Mouse (Mus musculus): ENCODE data around the gene Vtcn1.

The Vtcn1 gene

GRCm38 (mm10) chr3:100920611-100921140 is 95.4 kb downstream of the Vtcn1 start:
- DNase-seq (ENCODE audit: low spot score in 2 of 2): no peak

DNA sequence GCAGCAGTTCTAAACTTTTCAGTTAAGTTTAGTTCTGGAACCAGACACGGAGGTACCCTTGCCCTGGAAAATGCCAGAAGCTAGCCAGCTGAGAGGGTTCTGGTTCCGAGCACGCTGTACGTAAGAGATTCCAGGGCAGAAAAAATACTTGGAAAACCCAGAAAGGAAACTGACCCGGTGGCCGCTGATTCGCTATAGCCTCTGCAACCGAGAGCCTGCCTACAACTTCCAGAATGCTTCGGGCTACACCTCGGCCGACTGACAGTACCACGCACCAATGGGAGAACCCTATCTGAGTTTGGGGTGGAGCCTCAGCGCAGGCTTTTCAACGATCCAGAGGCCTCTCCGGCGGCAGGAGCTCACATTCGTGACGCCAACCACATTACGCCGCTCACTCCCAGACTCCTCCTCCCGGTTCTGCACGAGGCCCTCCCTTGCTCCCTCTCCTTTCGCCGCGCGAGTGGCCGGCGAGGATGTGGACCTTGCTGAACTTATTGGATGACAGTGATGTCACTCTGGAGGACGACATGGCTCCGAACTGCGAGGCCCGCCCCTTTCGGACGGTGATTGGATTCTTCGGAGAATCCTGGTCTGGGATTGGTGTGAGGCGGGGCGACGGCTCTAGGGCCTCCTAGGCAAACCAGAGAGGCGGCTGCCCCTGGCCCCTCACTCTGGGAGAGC is 96.7 kb downstream of the Vtcn1 start, which contains the start of gene Trim45:
Gene Trim45 (plus strand): TSS at position 378 of the 681 bp plus-strand sequence.
- peak; percentile 100 for DNase-seq (ENCODE audit: low spot score in 2 of 2)

DNA sequence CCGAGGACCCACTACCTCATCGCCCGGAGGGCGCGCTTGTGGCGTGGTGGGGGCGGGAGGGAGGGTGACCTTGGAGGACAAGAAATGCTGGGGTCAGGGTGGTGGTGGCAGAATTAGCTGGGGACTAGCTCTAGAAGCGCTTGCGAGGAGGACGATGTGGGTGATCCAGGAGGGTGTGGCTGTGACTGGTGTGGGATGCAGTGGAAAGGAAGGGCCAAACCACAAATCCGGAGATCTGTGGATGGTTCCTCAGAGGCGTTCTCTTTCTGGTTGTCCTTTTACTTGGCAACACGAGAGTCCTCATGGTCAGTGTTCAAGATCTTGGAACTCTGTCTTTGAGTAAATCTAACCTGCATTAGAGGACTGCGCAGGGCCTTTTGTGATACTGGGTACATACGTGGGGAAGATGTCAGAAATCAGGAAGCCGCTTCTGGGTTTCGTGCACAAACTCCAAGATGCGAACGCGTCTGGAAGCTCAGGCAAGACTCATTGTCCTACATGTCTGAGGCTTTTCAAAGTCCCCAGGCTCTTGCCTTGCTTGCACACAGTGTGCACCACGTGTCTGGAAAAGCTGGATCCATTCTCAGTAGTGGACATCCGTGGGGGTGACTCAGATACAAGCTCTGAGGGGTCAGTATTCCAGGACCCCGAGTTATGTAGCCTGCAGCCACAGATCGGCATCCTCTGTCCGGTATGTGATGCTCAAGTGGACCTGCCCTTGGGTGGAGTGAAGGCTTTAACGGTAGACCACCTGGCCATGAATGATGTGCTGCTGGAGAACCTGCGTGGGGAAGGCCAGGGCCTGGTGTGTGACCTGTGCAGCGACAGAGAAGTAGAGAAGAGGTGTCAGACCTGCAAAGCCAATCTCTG is 97.5 kb downstream of the Vtcn1 start:
- DNase-seq (ENCODE audit: low spot score in 2 of 2): peak in 1 of 2 experiments; percentile 6

GRCm38 (mm10) chr3:100924065-100924732 is 98.9 kb downstream of the Vtcn1 start:
- DNase-seq (ENCODE audit: low spot score in 2 of 2): peak; percentile 31 to 46

DNA sequence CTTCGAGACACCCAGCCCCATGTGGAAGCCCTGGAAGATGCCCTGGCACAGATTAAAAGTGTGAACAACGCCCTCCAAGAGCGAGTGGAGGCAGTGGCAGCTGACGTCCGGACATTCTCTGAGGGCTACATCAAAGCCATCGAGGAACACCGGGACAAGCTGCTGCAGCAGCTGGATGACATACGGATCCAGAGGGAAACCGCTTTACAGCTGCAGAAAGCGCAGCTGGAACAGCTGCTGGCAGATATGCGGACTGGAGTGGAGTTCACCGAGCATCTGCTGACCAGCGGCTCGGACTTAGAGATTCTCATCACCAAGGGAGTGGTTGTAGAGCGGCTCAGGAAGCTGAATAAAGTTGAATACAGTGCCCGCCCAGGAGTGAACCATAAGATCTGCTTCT is 99.9 kb downstream of the Vtcn1 start:
- peak; percentile 31 to 40 for DNase-seq (ENCODE audit: low spot score in 2 of 2)

DNA sequence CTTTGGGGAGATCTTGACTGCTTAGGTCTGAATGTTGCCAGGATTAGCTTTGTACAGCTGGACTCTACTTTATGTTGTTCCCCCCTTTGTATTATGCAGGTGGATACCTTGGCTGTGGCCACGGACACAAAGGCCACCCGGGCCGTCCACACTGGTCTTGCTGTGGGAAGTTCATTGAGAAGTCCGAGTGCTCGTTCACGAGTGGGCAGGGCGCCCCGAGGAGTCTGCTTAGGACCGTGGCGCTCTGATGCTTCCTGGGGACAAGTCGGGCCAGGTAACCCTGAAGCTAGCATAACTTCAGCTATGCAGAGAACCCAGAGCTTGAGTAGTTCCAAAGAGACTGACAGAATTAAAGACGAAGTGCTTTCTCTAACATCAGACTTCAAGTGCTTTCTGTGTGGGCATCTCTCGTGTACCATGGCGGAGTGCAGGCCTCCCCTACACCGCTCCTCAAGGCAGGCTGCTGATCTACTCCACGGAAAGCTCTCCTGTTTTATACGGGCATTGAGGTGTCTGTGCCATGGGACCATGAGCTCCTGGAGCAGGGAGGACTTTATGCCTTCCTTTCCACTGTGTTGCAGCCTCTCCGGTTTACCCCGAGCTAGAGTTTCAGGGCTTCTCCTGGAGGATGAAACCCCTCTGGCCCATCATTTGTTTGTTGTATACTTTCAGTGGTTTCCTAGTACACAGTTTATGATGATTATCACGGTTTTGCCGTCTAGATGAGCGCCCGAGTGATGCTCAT is 106.2 kb downstream of the Vtcn1 start:
- no peak for DNase-seq (ENCODE audit: low spot score in 2 of 2)

DNA sequence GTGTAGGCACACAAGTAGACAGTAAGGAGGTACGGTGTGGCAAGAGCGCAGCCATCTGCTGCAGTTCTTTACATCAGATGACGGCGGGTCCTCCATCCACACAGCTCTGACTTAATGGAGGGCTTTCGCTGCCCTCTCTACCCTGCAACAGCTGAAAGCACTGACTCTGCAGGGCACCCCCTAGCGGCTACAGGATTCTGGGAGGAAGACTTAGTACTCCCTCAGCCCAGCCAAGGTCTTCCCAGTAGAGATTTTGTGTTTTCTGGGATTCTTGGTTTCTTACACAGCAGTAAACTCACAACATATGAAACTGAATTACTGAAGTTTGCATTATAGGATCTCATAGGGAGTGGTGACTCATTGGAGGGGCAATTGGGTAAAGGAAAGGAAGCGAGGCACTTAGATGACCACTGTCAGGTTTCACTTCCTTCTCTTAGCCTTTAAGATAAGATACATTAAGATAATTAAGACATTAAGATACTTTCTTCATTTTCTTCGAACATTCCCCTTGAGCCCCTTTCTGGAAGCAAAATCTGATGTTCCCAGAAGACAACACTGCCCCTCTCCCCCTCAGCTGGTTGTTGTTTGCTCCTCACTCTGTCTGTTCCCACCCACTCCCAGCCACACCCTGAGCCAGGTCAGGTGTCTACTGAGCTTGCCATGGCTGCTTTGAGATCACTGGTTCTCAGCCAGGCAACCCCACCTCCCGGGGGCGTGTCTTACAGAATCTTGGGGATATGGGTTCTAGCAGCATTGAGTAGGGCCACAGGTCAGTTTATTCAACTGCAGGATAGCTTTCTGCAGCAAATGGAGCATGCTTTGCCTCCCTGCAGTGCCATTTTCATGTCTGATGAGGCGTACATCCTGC is 107.1 kb downstream of the Vtcn1 start:
- no peak for DNase-seq (ENCODE audit: low spot score in 2 of 2)

DNA sequence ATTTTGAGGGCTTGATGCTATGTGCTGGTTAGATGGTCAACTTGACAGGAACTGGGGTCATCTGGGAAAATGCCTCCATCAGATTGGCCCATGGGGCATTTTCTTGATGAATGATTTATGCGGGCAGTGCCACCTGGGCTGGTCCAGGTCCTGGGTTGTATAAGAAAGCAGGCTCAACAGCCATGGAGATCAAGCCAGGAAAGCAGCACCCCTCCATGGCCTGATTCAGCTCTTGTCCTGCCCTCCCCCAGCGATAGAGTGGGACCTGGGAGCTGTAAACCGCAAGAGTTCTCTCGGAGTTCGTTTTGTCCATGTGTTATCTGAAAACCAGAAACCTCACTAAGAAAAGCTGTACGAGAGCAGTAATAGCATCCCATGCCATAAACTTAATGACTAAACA is 110.3 kb downstream of the Vtcn1 start:
- DNase-seq (ENCODE audit: low spot score in 2 of 2): no peak

GRCm38 (mm10) chr3:100936201-100936600 is 110.9 kb downstream of the Vtcn1 start:
- DNase-seq (ENCODE audit: low spot score in 2 of 2): no peak

GRCm38 (mm10) chr3:100938211-100938610 is 113.0 kb downstream of the Vtcn1 start:
- DNase-seq (ENCODE audit: low spot score in 2 of 2): no peak

GRCm38 (mm10) chr3:100940496-100941037 is 115.3 kb downstream of the Vtcn1 start:
- DNase-seq (ENCODE audit: low spot score in 2 of 2): no peak

Data from heart, adult 9 months (tissue).